In genomic region chr4:96725415-96726055, GRCm38 (mm10) we compare ENCODE assay signal across 19 mouse cellular contexts. TPM values are rescaled to one million over a fixed set of nuclear protein-coding genes. Genes with fewer than 3 reads are reported as not detected.
DNase-seq lines count a peak whose midpoint lies in the region; ATAC-seq and TF ChIP-seq lines count a peak whose summit lies in the region.
"Had no signal": no experiment of that assay in that cellular context is flagged by ENCODE, and none has a peak within 500 bp of the region (broad histone marks: within the 10 kb centered on the region; RNA-seq: fewer than 3 reads in every experiment).

No protein-coding gene starts in this region.

- DNase-seq in gastrocnemius, postnatal 25 days, result peak; percentile 14
- DNase-seq in gastrocnemius, postnatal 14 days, result no peak
- DNase-seq in Muller cell, postnatal 12 days (ENCODE audit: inconsistent ontology term), result peak; percentile 95
- no peak for DNase-seq in testis, postnatal 14 days (ENCODE audit: low spot score)
- no peak for DNase-seq in hindbrain, embryonic 10.5 days (ENCODE audit: low spot score)
- DNase-seq: cerebellum, adult 9-10 months; layer of hippocampus, adult 9-11 months had no signal

- peak overlapping the region; percentile 86; the same call in 1 of the 2 replicates for H3K27ac ChIP-seq in embryonic fibroblast, embryonic 13.5 days (ENCODE audit: insufficient read depth, low read length)
- H3K27ac ChIP-seq in lung, embryonic 16.5 days (ENCODE audit: low read length), result no peak overlapping the region
- no peak overlapping the region for H3K27ac ChIP-seq in intestine, postnatal 0 days (ENCODE audit: low read depth, low read length)
- H3K27ac ChIP-seq in hindbrain, embryonic 10.5 days, result no peak overlapping the region
- H3K27ac ChIP-seq: forebrain, embryonic 10.5 days; neural tube, embryonic 13.5 days had no signal

- ATAC-seq in lung, embryonic 16.5 days (ENCODE audit: low read depth), result peak; percentile 26; the same call in 1 of the 2 replicates
- ATAC-seq in intestine, postnatal 0 days, result no peak
- ATAC-seq: midbrain, embryonic 16.5 days had no signal

- TF ChIP-seq CTCF in embryonic fibroblast, embryonic 13.5 days (IDR thresholded peaks at IDR 0.05; ENCODE audit: borderline replicate concordance, insufficient read depth, low read length), result no peak
- TF ChIP-seq CTCF in intestine, postnatal 0 days (IDR thresholded peaks at IDR 0.05; ENCODE audit: low read depth), result no peak

- H3K36me3 ChIP-seq in lung, embryonic 16.5 days (ENCODE audit: control insufficient read depth, insufficient read depth, low read length), result no peaks in the 10 kb centered on the region
- H3K36me3 ChIP-seq in intestine, postnatal 0 days (ENCODE audit: control insufficient read depth, insufficient read depth), result no peaks in the 10 kb centered on the region
- no peaks in the 10 kb centered on the region for H3K36me3 ChIP-seq in hindbrain, embryonic 10.5 days
- H3K36me3 ChIP-seq: forebrain, embryonic 10.5 days; G1E; neural tube, embryonic 13.5 days had no signal

- intact Hi-C loops in gastrocnemius, postnatal 14 days (cut with DNase I; ENCODE audit: low total_unique reads), result no loop called here

- no peak overlapping the region for H3K4me3 ChIP-seq in embryonic fibroblast, embryonic 13.5 days (ENCODE audit: insufficient read depth, low read length)
- no peak overlapping the region for H3K4me3 ChIP-seq in lung, embryonic 16.5 days (ENCODE audit: low read length)
- no peak overlapping the region for H3K4me3 ChIP-seq in intestine, postnatal 0 days (ENCODE audit: low read depth, low read length)
- no peak overlapping the region for H3K4me3 ChIP-seq in hindbrain, embryonic 10.5 days
- H3K4me3 ChIP-seq: forebrain, embryonic 10.5 days; neural tube, embryonic 13.5 days had no signal

- WGBS in lung, embryonic 16.5 days, result 53% methylated on average over 5 of the region's 5 CpGs
- 76% methylated on average over 5 of the region's 5 CpGs for WGBS in intestine, postnatal 0 days
- 79% methylated on average over 5 of the region's 5 CpGs for WGBS in hindbrain, embryonic 10.5 days

- no peak overlapping the region for H3K9ac ChIP-seq in lung, embryonic 16.5 days (ENCODE audit: low read length)
- no peak overlapping the region for H3K9ac ChIP-seq in intestine, postnatal 0 days (ENCODE audit: low read depth, low read length)
- H3K9ac ChIP-seq: neural tube, embryonic 13.5 days had no signal

- no peak overlapping the region for H3K4me2 ChIP-seq in lung, embryonic 16.5 days (ENCODE audit: low read depth, low read length)
- H3K4me2 ChIP-seq in intestine, postnatal 0 days (replicated peaks; ENCODE audit: low read depth), result no peak overlapping the region
- H3K4me2 ChIP-seq: liver, embryonic 11.5 days; neural tube, embryonic 13.5 days had no signal

- no peaks in the 10 kb centered on the region for H3K9me3 ChIP-seq in lung, embryonic 16.5 days (ENCODE audit: control insufficient read depth, low read length)
- no peaks in the 10 kb centered on the region for H3K9me3 ChIP-seq in intestine, postnatal 0 days (ENCODE audit: control insufficient read depth)
- no peaks in the 10 kb centered on the region for H3K9me3 ChIP-seq in hindbrain, embryonic 10.5 days
- H3K9me3 ChIP-seq: forebrain, embryonic 10.5 days; G1E; neural tube, embryonic 13.5 days had no signal

- TF ChIP-seq POLR2A in embryonic fibroblast, embryonic 13.5 days (IDR thresholded peaks at IDR 0.05; ENCODE audit: low read depth, low read length), result no peak

- H3K27me3 ChIP-seq in lung, embryonic 16.5 days (ENCODE audit: control insufficient read depth, insufficient read depth, low read depth, low read length), result no peaks in the 10 kb centered on the region
- H3K27me3 ChIP-seq in intestine, postnatal 0 days (replicated peaks; ENCODE audit: control insufficient read depth, insufficient read depth, low read length), result no peaks in the 10 kb centered on the region
- H3K27me3 ChIP-seq in hindbrain, embryonic 10.5 days (ENCODE audit: insufficient read depth, poor library complexity, severe bottlenecking), result no peaks in the 10 kb centered on the region
- H3K27me3 ChIP-seq: neural tube, embryonic 13.5 days had no signal

- peaks cover 4% of the 10 kb centered on the region; the same call in 1 of the 2 replicates for H3K4me1 ChIP-seq in embryonic fibroblast, embryonic 13.5 days (ENCODE audit: control insufficient read depth, insufficient read depth, low read length)
- H3K4me1 ChIP-seq in lung, embryonic 16.5 days (replicated peaks; ENCODE audit: control insufficient read depth, insufficient read depth, low read length), result no peaks in the 10 kb centered on the region
- no peaks in the 10 kb centered on the region for H3K4me1 ChIP-seq in intestine, postnatal 0 days (replicated peaks; ENCODE audit: control insufficient read depth, insufficient read depth, low read length)
- no peaks in the 10 kb centered on the region for H3K4me1 ChIP-seq in hindbrain, embryonic 10.5 days (replicated peaks)
- H3K4me1 ChIP-seq: forebrain, embryonic 10.5 days; neural tube, embryonic 13.5 days had no signal

RNA-seq across cellular contexts. Expression of gene Gm12695, which starts 59.5 kb away (rescaled TPM):
- total RNA-seq in gastrocnemius, postnatal 25 days (2021), result not detected
- total RNA-seq in gastrocnemius, postnatal 14 days (2021), result not detected
- polyA plus RNA-seq in embryonic fibroblast, embryonic 13.5 days (2011; ENCODE audit: insufficient read length, low read depth, missing spikeins), result not detected in 2 replicates
- 0.43 and 0.50 TPM in 2 replicates for polyA plus RNA-seq in lung, embryonic 16.5 days (2015; fragmentation: Nextera tagmentation; extraction: Ambion mirVana)
- polyA plus RNA-seq in intestine, postnatal 0 days (2015; fragmentation: Nextera tagmentation; extraction: Ambion mirVana), result not detected in 2 replicates
- polyA plus RNA-seq in hindbrain, embryonic 10.5 days (2016; fragmentation: Nextera tagmentation; extraction: Ambion mirVana), result not detected in 2 replicates
- total RNA-seq: G1E; heart, adult 8-10 months; heart, postnatal 25 days; left cerebral cortex, postnatal 14 days; megakaryocyte progenitor cell, adult 5-6 weeks had no signal
- polyA plus RNA-seq: forebrain, embryonic 10.5 days; G1E; liver, embryonic 11.5 days; midbrain, embryonic 16.5 days; neural tube, embryonic 13.5 days had no signal

Comparison
In these comparisons a context has a peak if more than half of its experiments do, and no peak if none do; other contexts are left out.
1. DNase-seq: peak in gastrocnemius, postnatal 25 days (single experiment) and Muller cell, postnatal 12 days (single experiment); none in gastrocnemius, postnatal 14 days (single experiment), testis, postnatal 14 days (single experiment) and hindbrain, embryonic 10.5 days (single experiment).